Mouse (Mus musculus) layer of hippocampus, adult 6 months (tissue): ENCODE measurements around the gene 2010005H15Rik. TPM values are rescaled to one million over a fixed set of nuclear protein-coding genes. Genes with fewer than 3 reads are reported as not detected.

ENCODE experiments used
- long read RNA-seq, 2 experiments: library from polyadenylated mRNA; unstranded; transcript quantifications; one replicate each; pipeline ENCODE4 v2.0.0; 2019 to 2020
- polyA plus RNA-seq: library from polyadenylated mRNA; unstranded; fragments of <200 nt; fragmentation: Nextera tagmentation; gene quantifications from 2 replicates; pipeline ENCODE4 v1.2.3, GENCODE M21; 2021

The 2010005H15Rik gene
- polyA plus RNA-seq = not detected in 2 replicates
- long read RNA-seq, experiment 1 = 0 reads
- long read RNA-seq, experiment 2 = 0 reads

DNA sequence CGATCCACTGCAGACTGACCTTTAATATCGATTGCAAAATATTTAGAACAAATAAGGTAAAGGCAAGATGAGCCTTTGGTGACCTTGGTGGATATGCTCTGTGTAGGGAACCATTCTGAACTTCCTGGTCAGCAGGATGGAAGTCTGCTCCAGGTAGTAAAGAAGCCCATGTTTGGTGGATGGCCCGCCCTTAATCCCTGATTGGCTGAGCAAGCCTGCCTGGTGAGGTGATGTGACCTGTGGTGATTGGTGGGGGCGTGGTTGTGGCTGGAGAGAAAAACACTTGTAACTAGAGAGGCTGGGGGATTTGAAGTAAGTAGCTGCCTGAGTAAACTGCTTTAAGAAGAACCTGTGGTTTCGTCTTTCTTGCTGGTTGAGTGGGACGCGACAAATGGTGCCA lies at the start of gene 2010005H15Rik:
2010005H15Rik (plus strand) TSS at position 301 of the 400 bp plus-strand sequence.

GRCm38 (mm10) chr16:36183912-36184311 lies 37.4 kb upstream of the 2010005H15Rik start, which contains the start of gene Gm5483:
TSS of gene Gm5483 (plus strand) at chr16:36184212.

GRCm38 (mm10) chr16:36209967-36210453 lies 11.3 kb upstream of the 2010005H15Rik start, which contains the start of gene Gm5416:
TSS of gene Gm5416 (plus strand) at chr16:36210403.

DNA sequence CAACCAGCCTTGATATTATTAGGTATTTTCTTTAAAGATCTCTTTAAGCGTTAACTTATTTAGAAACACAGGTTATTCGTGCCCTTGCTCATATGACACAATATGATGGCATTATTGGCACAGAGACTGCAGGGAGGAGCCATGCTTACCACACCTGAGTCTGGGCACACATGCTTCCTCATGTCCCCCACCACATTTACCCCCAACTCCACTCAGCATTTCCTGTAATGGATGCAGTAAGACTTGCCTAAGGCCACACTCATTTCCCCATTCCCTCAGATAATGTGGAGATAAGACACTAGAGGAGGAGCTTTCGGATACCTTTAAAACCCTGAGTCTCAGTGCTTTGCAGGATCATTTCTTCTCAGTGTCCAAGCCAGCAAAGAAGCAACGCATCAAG lies 55.5 kb downstream of the 2010005H15Rik start, which contains the start of gene Stfa1:
Stfa1 (plus strand) TSS at position 156 of the 400 bp plus-strand sequence.

Other genes with a start within 250 kb of the 2010005H15Rik start
- 52.5 and 52.7 TPM in 2 replicates for gene Kpna1, start 242.7 kb upstream of the 2010005H15Rik start, polyA plus RNA-seq
- 4.2 and 4.5 TPM in 2 replicates for gene Wdr5b, start 180.3 kb upstream of the 2010005H15Rik start, polyA plus RNA-seq
- gene Fam162a, start 149.9 kb upstream of the 2010005H15Rik start, polyA plus RNA-seq = 260 and 273 TPM in 2 replicates
- 28.5 and 29.9 TPM in 2 replicates for gene Ccdc58, start 149.8 kb upstream of the 2010005H15Rik start, polyA plus RNA-seq
- gene Csta1, start 90.2 kb upstream of the 2010005H15Rik start, polyA plus RNA-seq = not detected in 2 replicates
- not detected in 2 replicates for gene Stfa2l1, start 64.7 kb upstream of the 2010005H15Rik start, polyA plus RNA-seq
- gene Gm5483, start 37.3 kb upstream of the 2010005H15Rik start, polyA plus RNA-seq = not detected in 2 replicates
- not detected in 2 replicates for gene Gm5416, start 11.1 kb upstream of the 2010005H15Rik start, polyA plus RNA-seq
- gene Stfa1, start 55.5 kb downstream of the 2010005H15Rik start, polyA plus RNA-seq = not detected in 2 replicates
- not detected in 2 replicates for gene BC117090, start 112.9 kb downstream of the 2010005H15Rik start, polyA plus RNA-seq
- gene BC100530, start 146.3 kb downstream of the 2010005H15Rik start, polyA plus RNA-seq = not detected in 2 replicates
- gene Stfa2, start 187.0 kb downstream of the 2010005H15Rik start, polyA plus RNA-seq = not detected in 2 replicates
- gene Stfa3, start 233.9 kb downstream of the 2010005H15Rik start, polyA plus RNA-seq = not detected in 2 replicates